Mouse (Mus musculus) heart, adult 2 months (tissue): Measurements from ENCODE around the gene Tmem236.

ENCODE experiments used
- CTCF ChIP-seq: fragments of 200-600 bp; IDR thresholded peaks from 2 replicates; pipeline ENCODE4 v1.8.1; 2022; ENCODE audit warnings: antibody characterized with exemption, mild to moderate bottlenecking, moderate library complexity
- EP300 ChIP-seq: fragments of 200-500 bp; IDR thresholded peaks from 2 replicates; pipeline ENCODE4 v1.6.1; 2011; ENCODE audit warnings: low read depth, low read length, control low read depth; ENCODE audit not compliant: insufficient read depth
- POLR2A ChIP-seq: fragments of 200-500 bp; IDR thresholded peaks from 2 replicates; pipeline ENCODE4 v1.6.1; 2011; ENCODE audit warnings: mild to moderate bottlenecking, low read depth, low read length, control low read depth; ENCODE audit not compliant: insufficient read depth

DNA sequence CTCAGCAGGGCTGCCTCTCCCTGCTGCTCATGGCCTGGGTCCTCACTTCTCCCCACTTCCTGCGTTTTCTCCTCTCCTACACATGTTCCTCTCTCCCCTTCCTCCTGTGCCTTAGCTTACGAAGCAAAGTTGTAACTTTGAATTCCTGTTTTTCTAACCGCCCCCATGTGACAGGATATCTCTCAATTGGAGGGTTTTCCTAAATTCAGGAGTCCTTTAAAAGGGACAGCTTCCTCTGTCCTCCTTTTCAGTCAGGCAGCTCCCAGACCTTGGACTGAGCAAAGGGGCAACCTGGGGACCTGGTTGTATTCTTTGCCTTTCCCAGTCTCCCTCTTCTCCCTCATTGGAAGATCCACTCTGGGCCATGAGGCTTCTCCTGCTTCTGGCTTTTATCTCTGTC, 54.8 kb downstream of the Tmem236 start, which contains the start of gene Mrc1:
- TF ChIP-seq CTCF = no peak
- TF ChIP-seq EP300 = no peak
- no peak for TF ChIP-seq POLR2A
